Mouse (Mus musculus): ENCODE results near the gene Pop4.

GRCm38 (mm10) chr7:38212651-38213062 lies 58.6 kb downstream of the Pop4 start:
- TF ChIP-seq CTCF (IDR thresholded peaks at IDR 0.05; ENCODE audit: borderline replicate concordance, insufficient read depth, low read length), result no peak
- no peak for TF ChIP-seq POLR2A (IDR thresholded peaks at IDR 0.05; ENCODE audit: low read depth, low read length)

All from embryonic fibroblast, embryonic 13.5 days (primary cell).